Mouse (Mus musculus) adrenal gland, postnatal 14 days (tissue): ENCODE results near the gene Jarid2. TPM values are rescaled to one million over a fixed set of nuclear protein-coding genes. Genes with fewer than 3 reads are reported as not detected.
A peak's percentile ranks its signal among the peaks of the same experiment; 100 is the strongest.

ENCODE experiments used
- DNase-seq: peaks from one replicate; pipeline ENCODE4 v3.0.0; 2021; ENCODE audit warnings: mixed read lengths
- total RNA-seq: library from RNA; stranded (reverse); gene quantifications from 2 replicates; pipeline ENCODE4 v1.2.3, GENCODE M21; 2021

The Jarid2 gene
- total RNA-seq, 1 experiment from 2014 or later, result 53.6 TPM

DNA sequence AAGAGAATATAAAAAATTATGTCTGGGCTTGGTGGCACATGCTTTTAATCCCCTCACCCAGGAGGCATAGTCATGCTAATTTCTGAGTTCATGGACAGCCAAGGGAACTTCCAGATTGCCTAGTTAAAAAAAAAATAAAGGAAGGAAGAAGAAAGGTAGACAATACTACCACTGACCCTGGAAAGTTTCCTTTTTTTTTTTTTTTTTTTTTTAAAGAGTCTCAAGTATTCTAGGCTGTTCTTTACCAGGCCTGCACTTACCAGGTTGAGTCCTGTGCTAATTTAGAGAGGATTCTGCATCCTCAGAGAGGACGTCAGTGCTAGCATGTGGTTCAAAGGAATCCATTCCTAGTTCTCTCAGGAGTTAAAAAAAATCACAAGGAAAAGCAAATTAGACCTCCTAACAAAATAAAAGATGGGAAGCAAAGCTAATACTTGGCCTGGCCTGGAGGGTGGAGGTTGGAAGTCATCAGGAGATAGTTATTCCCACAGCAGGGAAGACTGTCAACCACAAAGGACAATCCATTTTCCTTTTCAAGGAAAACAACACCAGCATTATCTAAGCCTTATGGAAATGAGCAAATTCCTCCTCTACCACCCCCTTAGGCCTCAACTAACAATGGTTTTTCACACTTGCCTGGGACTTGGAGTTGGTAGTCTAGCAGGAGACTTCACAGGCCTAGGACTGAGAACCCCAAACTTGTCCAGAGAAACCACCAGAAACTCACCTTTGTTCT lies 961 bp upstream of the Jarid2 start:
- DNase-seq, result no peak

DNA sequence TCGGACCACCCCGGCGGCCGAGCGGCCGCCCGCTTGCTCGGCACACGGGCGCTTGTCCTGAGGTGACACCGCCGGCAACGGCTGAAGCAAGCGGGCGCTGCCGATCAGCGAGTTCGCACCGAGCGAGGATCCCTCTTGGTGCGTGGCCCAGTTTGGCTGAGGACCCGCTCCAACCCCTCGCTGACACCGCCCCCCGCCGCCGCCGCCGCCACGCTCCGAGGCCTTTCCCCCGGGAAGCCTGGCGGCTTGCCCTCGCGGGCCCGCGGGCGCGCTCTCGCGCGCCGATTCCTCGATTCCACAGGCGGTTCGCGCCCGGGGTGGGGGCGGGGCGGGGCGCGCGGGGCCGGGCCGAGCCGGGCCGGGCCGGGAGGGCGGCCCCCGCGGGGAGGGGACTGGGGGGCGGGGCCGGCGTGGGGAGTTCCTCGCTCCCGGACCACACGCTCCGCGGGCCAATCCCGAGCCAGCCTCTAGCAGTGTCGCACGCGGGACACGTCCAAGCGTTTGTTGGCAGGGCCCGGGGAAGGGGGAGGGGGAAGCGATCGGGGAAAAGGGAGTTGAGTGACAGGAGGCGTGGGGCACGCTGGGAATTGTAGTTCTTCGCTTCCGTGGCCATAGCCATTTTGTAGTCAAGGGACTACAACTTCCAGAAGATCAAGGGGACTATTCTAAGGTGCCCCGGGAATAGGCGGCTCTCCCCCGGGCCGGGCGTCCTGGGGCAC lies 1.0 kb downstream of the Jarid2 start:
- DNase-seq, result peak; percentile 100

DNA sequence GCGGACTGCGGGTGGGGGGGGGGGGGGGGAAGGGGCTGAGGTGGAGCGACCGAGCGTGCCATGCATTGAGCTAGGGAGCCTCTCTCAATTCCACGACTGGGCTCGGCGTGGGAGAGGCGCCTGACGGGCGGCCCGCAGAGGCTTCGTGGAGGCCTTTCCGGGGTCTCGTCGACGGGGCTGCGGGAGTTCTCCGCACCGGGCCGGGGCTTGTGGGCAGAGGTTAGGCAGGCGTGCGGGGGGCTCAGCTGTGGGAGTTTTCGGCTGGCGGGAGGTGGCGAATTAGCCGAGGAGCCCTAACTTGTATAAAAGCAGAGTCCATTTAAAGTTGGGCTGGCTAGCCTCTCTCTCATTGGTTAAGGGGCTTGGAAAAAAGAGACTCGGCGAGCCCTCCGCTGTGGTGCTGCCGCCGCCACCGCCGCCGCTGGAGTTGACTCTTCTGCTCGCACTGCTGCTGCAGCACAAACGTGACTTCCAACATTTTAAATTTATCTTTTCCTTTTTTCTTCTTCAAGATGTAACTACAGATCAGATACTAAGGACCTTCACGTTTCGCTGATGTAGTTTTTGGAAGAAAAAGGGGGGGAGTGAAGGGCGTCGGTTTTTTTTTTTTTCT lies 1.8 kb downstream of the Jarid2 start:
- peak; percentile 91 for DNase-seq

DNA sequence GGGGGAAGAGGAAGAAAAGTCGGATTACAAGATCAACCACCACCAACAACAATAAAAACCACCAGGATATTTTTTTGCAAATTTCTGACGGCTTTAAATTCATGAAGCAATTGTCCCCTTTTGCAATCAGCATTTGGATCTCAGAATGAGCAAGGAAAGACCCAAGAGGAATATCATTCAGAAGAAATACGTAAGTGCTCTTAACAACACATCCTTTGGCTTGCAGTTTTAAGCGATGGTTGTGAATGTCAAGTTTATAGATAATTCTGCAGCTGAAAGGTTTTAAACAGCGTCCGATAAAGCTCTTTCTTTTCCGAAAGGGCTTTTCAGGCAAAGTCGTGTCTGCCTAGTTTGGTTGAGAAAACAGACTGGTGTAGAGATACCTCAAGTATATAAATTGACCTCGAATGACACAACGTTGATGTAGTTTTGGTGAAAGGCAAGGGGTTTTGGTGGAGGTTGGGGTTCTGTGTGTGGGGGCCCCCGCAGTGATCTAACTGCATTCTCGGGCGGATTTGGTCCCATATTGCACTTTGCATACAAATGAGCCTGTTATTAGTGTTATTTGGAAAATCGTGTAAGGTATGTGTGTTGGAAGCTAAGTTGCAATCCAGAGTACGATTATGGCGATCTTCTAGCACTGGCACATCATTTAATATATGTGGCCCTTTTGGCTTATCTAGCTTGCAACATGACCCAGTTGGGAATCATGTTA lies 2.6 kb downstream of the Jarid2 start:
- no peak for DNase-seq

DNA sequence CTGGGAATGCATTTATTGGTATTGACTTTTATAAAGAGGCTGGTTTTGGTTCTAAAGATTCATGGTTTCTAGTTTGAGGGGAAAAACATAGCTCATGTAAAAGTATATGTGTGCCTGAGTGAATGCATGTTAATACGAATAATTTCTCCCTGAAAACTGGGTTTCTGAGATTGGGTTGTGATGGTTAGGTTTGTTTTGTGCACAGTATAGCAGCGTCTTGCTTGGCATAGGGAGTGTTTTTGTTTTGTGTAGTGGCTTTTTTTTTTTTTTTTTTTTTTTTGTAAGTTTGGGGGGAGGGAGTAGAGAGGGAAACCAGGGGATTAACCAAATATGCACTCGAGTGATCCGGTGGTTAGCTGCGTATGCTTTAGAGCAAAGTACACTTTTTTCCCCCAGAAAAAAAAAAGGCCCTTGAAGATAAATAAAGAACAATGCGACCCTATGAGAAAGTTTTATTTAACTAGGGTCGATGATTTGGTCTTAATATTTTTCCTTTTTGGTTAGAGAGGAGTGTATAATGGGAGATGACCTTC lies 3.2 kb downstream of the Jarid2 start:
- no peak for DNase-seq

DNA sequence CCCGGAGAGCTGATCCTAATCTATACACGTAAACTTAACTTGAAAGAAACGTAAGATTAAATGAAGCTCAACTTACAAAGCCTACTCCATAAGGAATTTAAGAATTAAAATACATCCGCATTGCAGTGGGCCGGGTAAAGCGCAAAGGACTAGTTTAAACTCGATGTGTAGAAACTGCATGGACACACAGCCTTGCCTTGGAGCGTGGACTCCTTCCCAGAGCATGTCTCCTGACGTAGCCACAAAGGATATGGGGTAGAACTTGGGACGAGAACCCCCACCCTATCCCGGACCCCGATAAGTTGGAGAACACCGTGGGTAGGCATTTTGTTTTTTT lies 3.7 kb downstream of the Jarid2 start:
- DNase-seq, result no peak

DNA sequence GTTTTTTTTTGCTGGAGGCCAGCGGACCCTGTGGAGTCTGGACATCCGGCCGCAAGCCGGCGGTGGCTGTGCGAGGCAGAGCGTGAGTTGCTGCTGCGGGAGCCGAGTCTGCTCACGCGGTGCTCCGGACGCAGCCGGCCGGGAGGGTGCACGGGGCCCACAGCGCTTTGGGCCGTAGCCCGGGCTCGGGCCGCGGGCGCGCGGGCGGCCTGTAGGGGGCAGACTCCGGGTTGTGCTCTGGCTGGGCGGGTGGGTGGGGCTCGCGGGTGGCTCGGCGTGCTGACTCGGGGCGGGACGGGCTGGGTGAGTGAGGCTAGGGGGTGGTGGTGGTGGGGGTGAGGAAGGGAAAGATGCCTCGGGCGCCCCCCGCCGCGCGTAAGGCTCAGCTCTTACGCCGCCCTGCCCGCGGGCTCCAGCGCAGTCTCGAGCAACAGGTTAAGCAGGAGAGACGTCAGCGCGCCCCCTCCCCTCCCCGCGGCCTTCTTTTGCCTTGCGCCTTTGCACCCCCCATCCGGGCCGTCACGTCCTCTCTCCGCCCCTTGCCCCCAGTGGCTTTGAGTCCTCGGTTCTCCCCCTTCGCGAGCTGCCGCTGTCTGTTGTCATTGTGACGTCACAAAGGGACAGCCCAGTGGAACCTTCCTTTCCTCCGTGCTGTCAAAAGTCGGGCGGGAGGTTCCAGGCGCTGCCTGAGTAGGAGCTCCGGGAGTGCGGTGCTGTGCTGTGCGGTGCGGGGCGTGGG lies 4.3 kb downstream of the Jarid2 start:
- peak; percentile 95 for DNase-seq

DNA sequence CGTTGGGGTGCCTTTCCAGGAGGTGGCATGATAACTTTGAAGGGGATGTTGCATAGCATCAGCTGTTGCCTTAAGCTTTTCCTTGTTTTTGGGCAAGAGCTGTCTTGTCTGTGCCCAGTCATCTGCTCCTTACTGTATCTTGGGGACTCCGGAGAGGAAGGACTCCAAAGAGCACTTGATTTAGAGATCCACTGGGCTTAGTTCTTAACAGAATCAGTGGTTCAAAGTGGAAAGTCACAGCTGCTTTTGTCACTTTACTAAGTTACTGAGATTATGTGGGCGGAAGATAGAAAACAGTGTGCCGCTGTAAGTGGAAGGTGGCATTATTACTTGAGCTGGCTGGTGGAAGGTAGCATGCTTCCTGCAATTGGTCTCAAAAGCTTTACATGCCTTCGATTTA lies 5.2 kb downstream of the Jarid2 start:
- no peak for DNase-seq

DNA sequence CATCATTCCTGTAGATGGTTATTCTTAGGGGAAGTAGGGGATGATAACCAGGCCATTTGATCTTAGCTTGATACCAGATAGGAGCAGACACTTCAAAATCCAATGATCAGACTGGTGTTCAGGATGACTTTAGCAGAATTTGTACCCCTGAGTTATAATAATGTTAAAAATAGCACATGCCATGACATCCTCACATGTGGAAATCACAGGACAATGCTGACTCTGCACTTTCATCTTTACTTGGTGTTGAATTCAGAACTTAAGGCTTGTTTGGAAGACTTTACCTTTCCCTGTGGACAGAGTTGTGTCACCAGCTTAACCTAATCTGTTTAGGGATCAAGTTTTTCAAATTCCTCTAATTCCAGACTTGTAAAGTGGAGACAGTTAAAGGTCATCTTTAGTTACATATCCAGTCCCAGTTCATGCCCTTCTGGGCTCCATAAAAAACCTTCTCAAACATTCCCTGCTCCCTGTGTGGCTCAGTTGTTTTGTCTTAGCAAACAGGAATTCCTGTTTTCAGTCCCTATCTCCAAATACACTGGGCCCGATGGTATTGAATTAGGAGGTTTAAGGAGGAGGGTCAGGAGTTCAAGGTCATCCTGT lies 5.9 kb downstream of the Jarid2 start:
- no peak for DNase-seq

DNA sequence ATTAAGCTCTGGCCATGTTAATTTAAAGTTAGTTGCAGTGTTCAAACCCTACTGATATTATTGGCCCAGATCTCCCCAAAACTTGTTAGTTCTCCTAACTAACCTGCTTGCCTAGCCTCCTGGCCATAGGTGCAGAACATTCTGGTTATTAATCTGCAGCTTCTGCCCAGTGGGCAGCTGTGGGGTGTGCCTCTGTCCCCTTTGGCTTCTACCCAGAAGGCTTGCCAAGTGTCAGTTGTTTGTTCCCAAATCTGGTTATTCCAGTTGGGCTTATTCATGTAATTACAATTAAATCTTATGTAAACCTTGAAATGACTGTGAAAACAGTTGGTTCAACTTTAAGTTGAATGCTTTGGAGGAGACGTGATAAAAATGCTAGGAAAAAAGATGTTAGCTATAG lies 8.0 kb downstream of the Jarid2 start:
- peak; percentile 40 for DNase-seq

DNA sequence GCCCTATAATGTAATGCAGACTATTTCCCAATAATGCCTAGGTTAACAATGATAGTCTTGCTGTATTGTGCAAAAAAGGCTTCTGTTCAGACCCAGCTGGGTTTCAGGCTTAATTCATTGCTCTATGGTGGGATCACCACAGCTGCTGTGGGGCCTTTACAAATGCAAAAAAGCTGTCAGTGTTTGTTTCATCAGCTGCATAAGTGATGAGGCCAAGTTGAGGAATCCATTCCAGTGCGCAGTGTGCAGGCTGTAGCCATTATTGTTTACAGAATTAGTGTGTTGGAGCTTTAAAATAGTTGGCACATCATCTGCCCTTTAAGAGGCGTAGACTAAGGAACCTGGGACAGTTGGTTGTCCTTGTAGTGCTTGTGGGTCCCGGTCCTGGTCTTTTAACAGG lies 22.5 kb downstream of the Jarid2 start:
- DNase-seq, result no peak

DNA sequence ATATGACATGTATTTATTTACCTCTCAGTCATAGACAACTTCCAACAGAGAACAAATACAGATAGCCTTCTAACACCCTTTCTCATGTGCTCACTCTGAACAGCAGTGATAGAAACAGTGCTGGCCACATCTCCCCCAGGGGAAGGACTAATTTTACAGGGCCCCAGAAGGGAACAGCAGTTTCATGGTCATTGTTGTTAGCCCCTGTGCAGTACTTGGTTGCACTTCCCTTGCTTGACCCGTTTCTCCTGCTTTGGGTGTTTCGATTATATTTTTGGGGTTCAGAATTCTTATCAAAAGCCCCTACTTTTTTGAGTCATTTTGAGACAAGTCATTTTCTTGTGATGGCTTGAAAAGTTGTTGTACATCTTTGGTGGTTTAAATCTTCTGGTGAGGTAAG lies 23.9 kb downstream of the Jarid2 start:
- DNase-seq, result no peak

DNA sequence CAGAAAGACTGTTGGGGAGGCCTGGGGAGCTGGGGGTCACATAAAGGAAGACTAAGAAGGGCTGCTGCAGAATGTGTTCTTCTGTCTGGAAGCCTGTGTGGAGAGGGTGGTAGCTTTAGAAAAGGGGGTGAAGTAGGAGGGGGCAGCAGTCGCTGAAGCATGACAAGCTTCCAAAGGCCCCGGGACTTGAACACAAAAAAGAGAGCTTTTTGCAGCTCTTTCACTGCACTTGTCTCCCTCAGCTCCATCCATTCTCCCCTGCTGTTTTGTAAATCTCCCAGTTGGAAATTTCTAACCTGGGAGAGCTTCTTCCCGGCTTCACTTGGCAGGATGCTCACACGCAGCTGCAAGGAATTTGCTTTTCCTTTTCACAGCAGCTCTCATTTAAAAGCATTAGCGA lies 26.2 kb downstream of the Jarid2 start:
- no peak for DNase-seq

DNA sequence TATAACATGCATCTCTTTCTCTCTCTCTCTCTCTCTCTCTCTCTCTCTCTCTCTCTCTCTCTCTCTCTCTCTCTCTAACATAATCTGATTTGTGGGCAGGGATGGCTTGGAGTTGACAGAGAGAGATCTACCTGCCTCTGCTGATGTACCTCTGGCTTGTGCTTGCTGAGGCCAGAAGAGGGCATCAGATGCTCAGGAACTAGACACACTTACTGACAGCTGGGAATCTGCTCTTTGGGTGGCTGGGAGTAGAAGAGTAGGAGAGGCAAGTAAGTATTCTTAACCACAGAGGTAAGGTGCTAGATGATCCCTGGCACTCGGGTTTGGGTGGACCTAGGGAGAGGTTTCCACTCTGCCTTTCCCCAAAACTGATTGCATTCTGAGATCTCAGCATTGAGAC lies 29.5 kb downstream of the Jarid2 start:
- no peak for DNase-seq

DNA sequence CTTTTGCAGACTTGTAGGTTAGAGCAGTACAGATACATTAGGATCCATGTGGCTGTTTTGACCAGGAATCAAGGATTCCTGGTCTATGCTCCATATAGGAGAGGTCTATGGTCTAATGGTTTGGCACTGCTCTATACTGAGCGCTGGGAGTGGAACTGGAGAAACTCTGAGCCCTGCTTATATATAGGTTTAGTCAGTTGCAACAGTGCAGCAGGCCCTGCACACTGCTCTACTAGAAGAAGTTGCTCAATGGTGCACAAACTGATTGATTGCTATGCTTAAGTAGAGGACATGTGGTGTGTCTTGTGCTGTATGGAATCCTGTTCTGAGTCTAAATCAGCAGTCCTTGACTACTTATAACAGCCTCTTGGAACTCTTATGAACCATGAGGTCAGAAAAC lies 31.5 kb downstream of the Jarid2 start:
- DNase-seq, result no peak

DNA sequence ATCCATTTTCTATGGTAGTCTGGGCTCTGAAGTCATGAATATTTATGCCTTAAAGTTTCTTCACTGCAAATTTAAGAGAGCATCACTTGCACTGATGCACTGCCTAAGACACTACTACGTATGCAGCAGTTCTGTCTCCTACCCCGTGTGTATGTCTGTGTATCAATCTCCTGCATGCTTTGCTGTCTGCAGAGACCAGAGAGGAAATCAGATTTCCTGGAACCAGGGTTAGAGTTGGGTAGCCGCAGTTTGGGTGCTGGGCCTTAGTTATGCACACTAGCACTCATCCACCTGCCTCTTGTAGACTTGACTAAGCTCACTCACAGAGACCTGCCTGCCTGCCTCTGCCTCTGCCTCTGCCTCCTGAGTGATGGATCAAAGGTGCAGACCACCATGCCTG lies 33.8 kb downstream of the Jarid2 start:
- DNase-seq, result no peak

DNA sequence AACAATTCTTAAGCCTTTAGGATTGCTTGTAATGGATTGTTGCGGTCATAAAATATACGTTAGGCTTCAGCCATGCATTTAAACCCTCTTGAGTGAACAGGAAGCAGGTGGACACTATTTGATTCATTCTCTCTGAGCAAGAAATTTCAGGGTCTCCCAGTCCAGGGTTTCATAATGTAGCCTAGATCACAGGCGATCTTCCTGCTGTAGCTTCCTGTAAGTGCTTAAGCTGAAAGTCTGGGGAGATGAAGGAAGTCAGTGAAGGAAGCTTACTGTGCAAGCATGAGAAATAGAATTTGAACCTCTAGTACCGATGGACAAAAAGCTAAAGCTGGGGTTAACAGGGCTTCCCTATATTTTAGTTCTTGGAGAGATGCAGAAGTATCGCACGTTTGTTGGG lies 38.5 kb downstream of the Jarid2 start:
- no peak for DNase-seq

DNA sequence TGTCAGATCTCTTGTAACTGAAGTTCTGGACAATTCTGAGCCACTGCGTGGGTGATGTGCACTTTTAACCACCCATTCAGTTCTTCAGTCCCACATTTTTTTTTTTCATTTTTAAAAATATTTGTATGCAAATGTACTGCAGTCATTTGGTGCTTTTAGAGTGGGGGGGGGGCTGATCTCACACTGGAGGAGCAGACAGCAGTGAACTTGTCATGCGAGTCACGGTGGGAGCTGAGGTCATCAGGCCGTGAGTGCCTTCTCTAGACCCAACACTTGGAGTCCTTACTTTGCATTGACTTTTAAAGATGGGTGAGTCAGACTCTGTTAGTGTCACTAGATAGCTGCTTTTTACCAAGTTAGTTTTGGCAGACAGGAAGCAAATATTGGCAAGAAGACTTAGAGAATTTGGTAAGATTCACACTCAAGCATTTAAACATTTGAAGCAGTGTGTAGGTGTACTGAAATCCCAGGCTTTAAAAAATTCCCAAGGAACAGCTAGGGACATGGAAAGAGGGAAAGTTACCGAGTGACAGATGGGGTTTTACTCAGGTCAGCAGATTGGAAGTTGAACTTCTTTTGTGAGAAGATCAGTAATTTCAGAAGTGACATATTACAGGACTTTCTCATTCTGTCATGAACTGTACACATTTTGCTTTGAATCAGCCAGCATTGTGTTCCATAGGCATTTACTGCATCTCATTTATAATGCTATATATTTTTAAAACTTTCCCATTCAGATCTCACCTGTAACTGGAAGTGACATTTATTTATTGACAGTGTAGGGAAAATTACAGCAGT lies 41.7 kb downstream of the Jarid2 start:
- peak; percentile 28 for DNase-seq

DNA sequence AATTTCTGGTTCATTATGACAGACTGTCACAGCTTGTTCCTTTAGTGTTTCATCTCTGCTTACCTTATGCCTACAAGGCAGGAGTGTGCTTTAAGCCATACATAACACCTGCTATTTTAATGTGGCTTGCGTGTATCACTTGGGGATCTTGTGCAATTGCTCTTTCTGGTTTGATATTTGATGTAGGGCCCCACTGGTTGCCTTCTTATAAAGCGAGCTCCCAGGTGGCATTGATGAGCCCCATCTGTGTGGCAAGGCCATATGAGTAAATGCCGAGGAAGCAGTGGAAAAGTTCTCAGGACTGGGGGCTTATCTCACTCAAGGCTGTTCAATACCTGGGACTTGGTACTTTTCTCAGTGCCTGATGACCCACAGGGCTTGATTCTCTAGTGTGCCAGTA lies 43.5 kb downstream of the Jarid2 start:
- DNase-seq, result no peak

DNA sequence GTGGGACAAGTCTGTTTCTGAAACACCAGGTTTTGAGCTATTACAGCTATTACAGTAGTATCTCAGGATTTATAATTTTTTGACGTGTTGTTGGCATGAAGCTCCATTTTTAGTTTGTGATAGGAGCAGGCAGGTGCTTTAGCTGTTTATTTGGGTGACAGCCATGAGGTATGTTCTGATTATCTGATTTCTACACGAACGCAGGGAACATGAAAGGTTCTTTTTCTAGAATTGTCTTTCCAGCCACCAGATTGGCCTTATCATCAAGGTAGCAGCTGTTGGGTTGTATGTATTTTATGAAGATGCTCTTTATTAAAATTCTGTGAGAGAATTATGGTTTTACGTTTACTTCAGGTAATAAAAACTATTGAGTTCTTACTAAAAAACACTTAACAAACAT lies 45.1 kb downstream of the Jarid2 start:
- no peak for DNase-seq

DNA sequence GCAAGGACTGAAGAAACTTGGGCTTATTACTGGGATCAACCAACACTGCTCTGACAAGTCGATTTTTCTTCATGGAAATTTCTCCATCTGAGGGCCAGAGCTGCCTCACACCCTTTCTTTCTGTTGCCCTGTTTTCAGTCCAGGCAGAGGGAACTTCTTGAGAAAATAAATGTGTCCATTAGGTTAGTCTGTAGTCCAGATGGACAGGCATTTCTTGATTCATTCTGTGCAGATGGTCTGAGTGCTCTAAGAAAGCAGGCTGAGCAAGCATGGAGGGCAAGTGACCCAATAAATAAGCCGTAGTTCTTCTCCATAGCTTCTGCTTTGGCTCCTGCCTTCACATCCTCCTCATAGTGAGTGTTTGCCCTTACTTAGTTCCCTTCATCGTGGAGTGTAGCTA lies 46.1 kb downstream of the Jarid2 start:
- DNase-seq, result no peak
